Mouse (Mus musculus) olfactory bulb, adult 2 months (tissue): Measurements from ENCODE around the gene Ccdc141. TPM values are rescaled to one million over a fixed set of nuclear protein-coding genes. Genes with fewer than 3 reads are reported as not detected.

Experiments used
- H3K27ac ChIP-seq: fragments of 200-500 bp; 2 replicates; pipeline ENCODE4 v1.5.1; 2012; ENCODE audit warnings: low read depth, low read length; ENCODE audit not compliant: insufficient read depth
- H3K4me1 ChIP-seq: fragments of 200-500 bp; 2 replicates; pipeline ENCODE4 v1.6.1; 2012; ENCODE audit warnings: low read length; ENCODE audit not compliant: control insufficient read depth, insufficient read depth
- H3K4me3 ChIP-seq: fragments of 200-500 bp; 2 replicates; pipeline ENCODE4 v1.5.1; 2012; ENCODE audit warnings: mild to moderate bottlenecking, low read depth, low read length, moderate library complexity; ENCODE audit not compliant: insufficient read depth
- CTCF ChIP-seq: fragments of 200-500 bp; IDR thresholded peaks from 2 replicates; pipeline ENCODE4 v1.5.1; 2012; ENCODE audit warnings: low read depth, mild to moderate bottlenecking, low read length, moderate library complexity; ENCODE audit not compliant: insufficient read depth
- POLR2A ChIP-seq: fragments of 200-500 bp; IDR thresholded peaks from 2 replicates; pipeline ENCODE4 v1.6.1; 2012; ENCODE audit warnings: mild to moderate bottlenecking, low read depth, low read length, moderate library complexity; ENCODE audit not compliant: insufficient read depth
- WGBS: fragments of 180-500 bp; shearing (Covaris S2); methylation state at CpG from one replicate; pipeline ENCODE4 v1.1.7; 2018; 5-methylcytosine and 5-hydroxymethylcytosine counted together
- polyA plus RNA-seq: library from polyadenylated mRNA; stranded (reverse); fragments of >200 nt; gene quantifications from 2 replicates; pipeline ENCODE4 v1.2.4, GENCODE M21; 2012; ENCODE audit warnings: low replicate concordance; ENCODE audit not compliant: missing spikeins, insufficient read depth, insufficient read length

The Ccdc141 gene
- polyA plus RNA-seq, 1 experiment = not detected

GRCm38 (mm10) chr2:77182271-77182995, 12.0 kb upstream of the Ccdc141 start:
- no peak overlapping the region for H3K4me3 ChIP-seq
- 80% methylated on average over 4 of the region's 4 CpGs for WGBS
- H3K27ac ChIP-seq = 0 out of 2 replicates have a peak overlapping the region, but pooled peaks have one; percentile 5
- no peak for TF ChIP-seq CTCF
- no peak for TF ChIP-seq POLR2A
- peaks cover 5% of the 10 kb centered on the region; the same call in 1 of the 2 replicates for H3K4me1 ChIP-seq

GRCm38 (mm10) chr2:77177472-77177871, 7.0 kb upstream of the Ccdc141 start:
- peaks cover 6% of the 10 kb centered on the region for H3K4me1 ChIP-seq
- no peak for TF ChIP-seq POLR2A
- TF ChIP-seq CTCF = no peak
- no peak overlapping the region for H3K27ac ChIP-seq
- no peak overlapping the region for H3K4me3 ChIP-seq
- WGBS = 86% methylated on average over 2 of the region's 2 CpGs

- peak overlapping the region; percentile 20 for H3K27ac ChIP-seq
- TF ChIP-seq POLR2A (no peak), CTCF (no peak)
- peaks cover 15% of the 10 kb centered on the region for H3K4me1 ChIP-seq
- WGBS = 50% methylated on average over 10 of the region's 10 CpGs
- H3K4me3 ChIP-seq = no peak overlapping the region
Observed at GRCm38 (mm10) chr2:77176413-77176812, 6.0 kb upstream of the Ccdc141 start.

GRCm38 (mm10) chr2:77175411-77175810, 5.0 kb upstream of the Ccdc141 start:
- TF ChIP-seq POLR2A = no peak
- no peak for TF ChIP-seq CTCF
- no peak overlapping the region for H3K27ac ChIP-seq
- no peak overlapping the region for H3K4me3 ChIP-seq
- 77% methylated on average over 7 of the region's 7 CpGs for WGBS
- H3K4me1 ChIP-seq = peaks cover 16% of the 10 kb centered on the region

- TF ChIP-seq CTCF = no peak
- TF ChIP-seq POLR2A = no peak
- Histone ChIP-seq H3K27ac (no peak overlapping the region), H3K4me1 (peaks cover 22% of the 10 kb centered on the region), H3K4me3 (no peak overlapping the region)
- WGBS = 80% methylated on average over 2 of the region's 2 CpGs
Observed at GRCm38 (mm10) chr2:77174313-77174712, 3.9 kb upstream of the Ccdc141 start.

- WGBS = 94% methylated on average over 6 of the region's 6 CpGs
- TF ChIP-seq CTCF (no peak), POLR2A (no peak)
- no peak overlapping the region for H3K4me3 ChIP-seq
- H3K27ac ChIP-seq = no peak overlapping the region
- H3K4me1 ChIP-seq = peaks cover 25% of the 10 kb centered on the region
Observed at GRCm38 (mm10) chr2:77173821-77174220, 3.4 kb upstream of the Ccdc141 start.

- Histone ChIP-seq H3K4me1 (peaks cover 25% of the 10 kb centered on the region), H3K4me3 (no peak overlapping the region), H3K27ac (no peak overlapping the region)
- WGBS = 64% methylated on average over 6 of the region's 6 CpGs
- TF ChIP-seq POLR2A = no peak
- no peak for TF ChIP-seq CTCF
Observed at GRCm38 (mm10) chr2:77173366-77173765, 2.9 kb upstream of the Ccdc141 start.

GRCm38 (mm10) chr2:77172241-77172671, 1.8 kb upstream of the Ccdc141 start:
- Histone ChIP-seq H3K27ac (peak overlapping the region; percentile 68), H3K4me1 (peaks cover 27% of the 10 kb centered on the region), H3K4me3 (no peak overlapping the region)
- 45% methylated on average over 10 of the region's 10 CpGs for WGBS
- no peak for TF ChIP-seq CTCF
- TF ChIP-seq POLR2A = no peak

- Histone ChIP-seq H3K27ac (peak overlapping the region; percentile 68), H3K4me3 (peak overlapping the region; percentile 14), H3K4me1 (peaks cover 27% of the 10 kb centered on the region)
- WGBS = 17% methylated on average over 23 of the region's 23 CpGs
- TF ChIP-seq POLR2A (no peak), CTCF (no peak)
Observed at GRCm38 (mm10) chr2:77171444-77172240, 1.2 kb upstream of the Ccdc141 start.
